ENCODE assay signal across 8 mouse cellular contexts in the genomic region with DNA sequence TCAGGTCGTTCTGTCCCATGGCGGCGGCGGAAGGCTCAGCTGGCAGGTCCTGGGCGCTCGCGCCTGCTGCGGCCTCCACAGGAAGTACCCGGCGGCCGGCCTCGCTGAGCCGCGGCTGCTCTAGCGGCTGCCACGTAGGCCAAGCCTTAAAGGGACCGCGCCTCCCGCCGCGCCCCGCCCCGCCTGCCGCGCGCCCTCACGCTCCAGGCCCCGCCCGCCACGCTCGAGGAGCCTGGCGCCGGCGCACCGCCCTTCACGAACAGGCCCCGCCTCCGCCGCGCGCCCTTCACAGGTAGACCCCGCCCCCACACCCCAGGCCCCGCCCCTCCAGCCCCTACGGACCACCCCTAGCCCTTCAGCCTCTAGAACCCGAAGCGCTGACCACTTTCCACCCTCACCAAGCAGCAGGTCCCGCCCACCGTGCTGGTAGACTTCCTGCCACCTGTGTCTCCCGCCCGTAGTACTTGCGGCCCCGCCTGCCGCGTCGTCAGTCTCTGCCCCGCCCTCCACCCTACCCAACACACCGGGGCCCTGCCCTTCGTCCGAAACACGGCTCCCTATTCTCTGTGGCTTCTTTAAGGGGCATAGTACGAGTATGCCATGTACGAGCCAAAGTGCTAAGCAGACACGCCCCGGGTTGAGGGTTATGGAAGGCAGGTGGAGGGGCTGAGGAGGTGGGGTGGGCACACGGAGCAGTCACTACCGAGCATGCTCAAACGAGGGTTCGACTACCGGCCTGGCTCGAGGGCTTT. TPM values are rescaled to one million over a fixed set of nuclear protein-coding genes. Genes with fewer than 3 reads are reported as not detected.
A peak's percentile ranks its signal among the peaks of the same experiment; 100 is the strongest.
DNase-seq lines count a peak whose midpoint lies in the region; ATAC-seq lines count a peak whose summit lies in the region.

A gene (minus strand): TSS at position 625 of the 752 bp plus-strand sequence.
A gene (plus strand): TSS at position 744 of the 752 bp plus-strand sequence.

- peak within 1 kb of the TSS; percentile 81 for H3K4me3 ChIP-seq in intestine, embryonic 15.5 days (replicated peaks)

- peak within 1 kb of the TSS; percentile 93 for H3K9ac ChIP-seq in intestine, embryonic 15.5 days

- WGBS in intestine, embryonic 15.5 days, result under 1% methylated on average over 62 of the region's 70 CpGs

- H3K9me3 ChIP-seq in intestine, embryonic 15.5 days, result no peaks in the 10 kb centered on the region

- peaks cover 19% of the 10 kb centered on the region for H3K4me1 ChIP-seq in intestine, embryonic 15.5 days (replicated peaks)

- peaks cover 15% of the 10 kb centered on the region for H3K36me3 ChIP-seq in intestine, embryonic 15.5 days

- H3K27me3 ChIP-seq in intestine, embryonic 15.5 days (replicated peaks), result no peaks in the 10 kb centered on the region

- peak; percentile 96 for ATAC-seq in intestine, embryonic 15.5 days
- peak; percentile 93 for ATAC-seq in megakaryocyte-erythroid progenitor cell, adult 5-6 weeks (replicated peaks; ENCODE audit: low FRiP score, low TSS enrichment, poor library complexity, severe bottlenecking)

- peak within 1 kb of the TSS; percentile 72 for H3K4me2 ChIP-seq in intestine, embryonic 15.5 days (replicated peaks)

- intact Hi-C loops in left cerebral cortex, postnatal 14 days (cut with DNase I), result no loop called here

- DNase-seq in adrenal gland, adult 2 months, result peak; percentile 97
- DNase-seq in embryo, embryonic 11 days, result peak; percentile 99
- peak; percentile 96 for DNase-seq in gastrocnemius, postnatal 25 days
- DNase-seq in left cerebral cortex, postnatal 14 days (ENCODE audit: low spot score in 2 of 2), result peak; percentile 93 to 94
- peak; percentile 95 for DNase-seq in right cerebral cortex, postnatal 14 days
- peak; percentile 89 for DNase-seq in urinary bladder, postnatal 25 days (ENCODE audit: low spot score)

- peak within 1 kb of the TSS; percentile 94 for H3K27ac ChIP-seq in intestine, embryonic 15.5 days

RNA-seq across cellular contexts. Expression of the first gene that starts in this region (rescaled TPM):
- 100 to 1,000 TPM; 162 to 168 TPM for total RNA-seq in adrenal gland, adult 2 months (2021)
- 424 and 468 TPM in 2 replicates for polyA plus RNA-seq in adrenal gland, adult 2 months (2012; rRNA removed)
- 10 to 100 TPM; 72.8 to 87.1 TPM for total RNA-seq in gastrocnemius, postnatal 25 days (2021)
- 241 and 252 TPM in 2 replicates for polyA plus RNA-seq in intestine, embryonic 15.5 days (2015; fragmentation: Nextera tagmentation; extraction: Ambion mirVana)
- total RNA-seq in left cerebral cortex, postnatal 14 days (2021), result 10 to 100 TPM; 59.8 to 60.8 TPM
- 59.8 and 76.8 TPM in 2 replicates for total RNA-seq in megakaryocyte-erythroid progenitor cell, adult 5-6 weeks (2014; fragmentation: Nextera tagmentation)
- 34.1 and 52.4 TPM in 2 replicates for total RNA-seq in megakaryocyte-erythroid progenitor cell, adult 5-6 weeks (2017)

RNA-seq across cellular contexts. Expression of the second gene that starts in this region (rescaled TPM):
- under 1 TPM; 0.17 to 0.29 TPM for total RNA-seq in adrenal gland, adult 2 months (2021)
- 0.06 and 0.48 TPM in 2 replicates for polyA plus RNA-seq in adrenal gland, adult 2 months (2012; rRNA removed)
- total RNA-seq in gastrocnemius, postnatal 25 days (2021), result not detected
- polyA plus RNA-seq in intestine, embryonic 15.5 days (2015; fragmentation: Nextera tagmentation; extraction: Ambion mirVana), result 0.33 TPM in 1 of 2 replicates, not detected in the other
- total RNA-seq in left cerebral cortex, postnatal 14 days (2021), result under 1 TPM; 0.15 TPM
- total RNA-seq in megakaryocyte-erythroid progenitor cell, adult 5-6 weeks (2014; fragmentation: Nextera tagmentation), result not detected in 2 replicates
- not detected in 2 replicates for total RNA-seq in megakaryocyte-erythroid progenitor cell, adult 5-6 weeks (2017)

Comparison
In these comparisons a context has a peak if more than half of its experiments do, and no peak if none do; other contexts are left out.
1. Peak in every context shown above with its lines: DNase-seq, ATAC-seq, H3K4me3 ChIP-seq and H3K27ac ChIP-seq.